In genomic region chr15:77841361-77842046, GRCm38 (mm10) we compare ENCODE assay signal across 7 mouse cellular contexts. TPM values are rescaled to one million over a fixed set of nuclear protein-coding genes. Genes with fewer than 3 reads are reported as not detected.
DNase-seq lines count a peak whose midpoint lies in the region; ATAC-seq and TF ChIP-seq lines count a peak whose summit lies in the region.

No protein-coding gene starts in this region.

- H3K9me3 ChIP-seq in MEL (replicated peaks; ENCODE audit: insufficient read depth, low read length), result no peaks in the 10 kb centered on the region
- H3K9me3 ChIP-seq in forebrain, embryonic 15.5 days, result no peaks in the 10 kb centered on the region
- no peaks in the 10 kb centered on the region for H3K9me3 ChIP-seq in lung, embryonic 16.5 days (ENCODE audit: control insufficient read depth, low read length)

- ATAC-seq in forebrain, embryonic 15.5 days (replicated peaks), result peak; percentile 66
- peak; percentile 3 for ATAC-seq in lung, embryonic 16.5 days (ENCODE audit: low read depth)

- TF ChIP-seq RAD21 in MEL (IDR thresholded peaks at IDR 0.05; ENCODE audit: low read depth, low read length), result no peak

- H3K4me1 ChIP-seq in MEL (ENCODE audit: control insufficient read depth in 1 of 2, insufficient read depth in 2 of 2, low read length in 2 of 2), result peaks cover 5 to 38% of the 10 kb centered on the region in 2 experiments; a peak in 3 of 4 replicates
- H3K4me1 ChIP-seq in brown adipose tissue, adult 24 weeks (ENCODE audit: control insufficient read depth, insufficient read depth, insufficient read length, low read length), result peaks cover 23% of the 10 kb centered on the region
- peaks cover 39% of the 10 kb centered on the region for H3K4me1 ChIP-seq in forebrain, embryonic 15.5 days
- peaks cover 46% of the 10 kb centered on the region for H3K4me1 ChIP-seq in lung, embryonic 16.5 days (replicated peaks; ENCODE audit: control insufficient read depth, insufficient read depth, low read length)

- H3K79me2 ChIP-seq in MEL (ENCODE audit: control insufficient read depth, insufficient read depth, low read length, poor library complexity), result peaks cover 50% of the 10 kb centered on the region

- H3K4me2 ChIP-seq in forebrain, embryonic 15.5 days (replicated peaks), result peak overlapping the region; percentile 96
- H3K4me2 ChIP-seq in lung, embryonic 16.5 days (ENCODE audit: low read depth, low read length), result peak overlapping the region; percentile 93

- peak overlapping the region; percentile 85 to 87 for H3K4me3 ChIP-seq in MEL (ENCODE audit: control insufficient read depth in 1 of 2, insufficient read depth in 1 of 2, low read depth in 2 of 2, low read length in 2 of 2)
- peak overlapping the region; percentile 99 for H3K4me3 ChIP-seq in brown adipose tissue, adult 24 weeks (ENCODE audit: insufficient read depth, low read depth, low read length)
- peak overlapping the region; percentile 60 for H3K4me3 ChIP-seq in forebrain, embryonic 15.5 days
- peak overlapping the region; percentile 98 for H3K4me3 ChIP-seq in lung, embryonic 16.5 days (ENCODE audit: low read length)

- intact Hi-C loops in heart, postnatal 25 days (cut with DNase I), result loop anchor here (2.0 to 5.0 kb wide), 3 partner anchors 19 to 76 kb away; no protein-coding TSS in a partner anchor

- TF ChIP-seq EP300 in MEL (IDR thresholded peaks at IDR 0.05; ENCODE audit: low read depth in 1 of 2, low read length in 2 of 2), result no peak

- under 1% methylated on average over 79 of the region's 80 CpGs for WGBS in forebrain, embryonic 15.5 days
- under 1% methylated on average over 79 of the region's 80 CpGs for WGBS in lung, embryonic 16.5 days

- DNase-seq in MEL (ENCODE audit: low read depth, low spot score), result peak; percentile 81
- DNase-seq in heart, postnatal 25 days (ENCODE audit: low spot score), result peak; percentile 63
- peak; percentile 69 for DNase-seq in layer of hippocampus, adult 9-11 months
- peak; percentile 70 for DNase-seq in ovary, postnatal 36 days (ENCODE audit: low spot score)

- peak in 1 of 2 experiments; percentile 27; a peak in 1 of 4 replicates for TF ChIP-seq POLR2A in MEL (IDR thresholded peaks at IDR 0.05; ENCODE audit: control insufficient read depth in 1 of 2, insufficient read depth in 1 of 2, low read depth in 1 of 2, low read length in 2 of 2, poor library complexity in 1 of 2)

- no peak for TF ChIP-seq CTCF in MEL (IDR thresholded peaks at IDR 0.05 in 2 of 3, conservative IDR thresholded peaks at IDR 0.05 in 1 of 3; ENCODE audit: control insufficient read depth in 1 of 3, insufficient read depth in 1 of 3, low read depth in 2 of 3, low read length in 3 of 3, poor library complexity in 1 of 3, severe bottlenecking in 1 of 3)

- peaks cover 0 to 37% of the 10 kb centered on the region in 2 experiments; a peak in 2 of 4 replicates for H3K36me3 ChIP-seq in MEL (ENCODE audit: control insufficient read depth in 1 of 2, insufficient read depth in 2 of 2, low read length in 2 of 2)
- H3K36me3 ChIP-seq in forebrain, embryonic 15.5 days, result no peaks in the 10 kb centered on the region
- H3K36me3 ChIP-seq in lung, embryonic 16.5 days (ENCODE audit: control insufficient read depth, insufficient read depth, low read length), result no peaks in the 10 kb centered on the region

- no peaks in the 10 kb centered on the region for H3K27me3 ChIP-seq in MEL (ENCODE audit: control insufficient read depth in 1 of 2, insufficient read depth in 2 of 2, low read length in 2 of 2)
- no peaks in the 10 kb centered on the region for H3K27me3 ChIP-seq in forebrain, embryonic 15.5 days
- H3K27me3 ChIP-seq in lung, embryonic 16.5 days (ENCODE audit: control insufficient read depth, insufficient read depth, low read depth, low read length), result no peaks in the 10 kb centered on the region

- peak overlapping the region; percentile 76 for H3K27ac ChIP-seq in MEL (ENCODE audit: control insufficient read depth, low read depth, low read length)
- H3K27ac ChIP-seq in brown adipose tissue, adult 24 weeks (replicated peaks; ENCODE audit: low read depth, low read length), result peak overlapping the region; percentile 98
- peak overlapping the region; percentile 80 for H3K27ac ChIP-seq in forebrain, embryonic 15.5 days (replicated peaks)
- peak overlapping the region; percentile 97 for H3K27ac ChIP-seq in lung, embryonic 16.5 days (ENCODE audit: low read length)

- H3K9ac ChIP-seq in MEL (ENCODE audit: control insufficient read depth, low read depth, low read length, poor library complexity, severe bottlenecking), result peak overlapping the region; percentile 90
- peak overlapping the region; percentile 70 for H3K9ac ChIP-seq in forebrain, embryonic 15.5 days (replicated peaks)
- H3K9ac ChIP-seq in lung, embryonic 16.5 days (ENCODE audit: low read length), result peak overlapping the region; percentile 98

TF ChIP-seq in MEL, 35 proteins besides CTCF, POLR2A, EP300 and RAD21:
- no peak for TF ChIP-seq MAZ (IDR thresholded peaks at IDR 0.05; ENCODE audit: low read depth, low read length)
- 0 out of 2 replicates have a peak, but pooled peaks have one; percentile 38 for TF ChIP-seq NRF1 (IDR thresholded peaks at IDR 0.05; ENCODE audit: insufficient read depth, low read depth, low read length, poor library complexity, severe bottlenecking)
- TF ChIP-seq MAFK (IDR thresholded peaks at IDR 0.05; ENCODE audit: borderline replicate concordance, low read depth, low read length), result no peak
- 0 out of 2 replicates have a peak, but pooled peaks have one; percentile 10 for TF ChIP-seq MYC (IDR thresholded peaks at IDR 0.05; ENCODE audit: low read depth, low read length)
- TF ChIP-seq TBP (IDR thresholded peaks at IDR 0.05; ENCODE audit: low read depth, low read length), result no peak
- peak; percentile 47 for TF ChIP-seq SIN3A (IDR thresholded peaks at IDR 0.05; ENCODE audit: low read length)
- no peak for TF ChIP-seq MXI1 (IDR thresholded peaks at IDR 0.05; ENCODE audit: low read depth, low read length)
- TF ChIP-seq GABPA (IDR thresholded peaks at IDR 0.05; ENCODE audit: low read depth, low read length), result no peak
- TF ChIP-seq ZKSCAN1 (IDR thresholded peaks at IDR 0.05; ENCODE audit: low read depth, low read length), result no peak
- no peak for TF ChIP-seq BHLHE40 (IDR thresholded peaks at IDR 0.05; ENCODE audit: borderline replicate concordance, low read depth, low read length)
- TF ChIP-seq NELFE (IDR thresholded peaks at IDR 0.05; ENCODE audit: low read depth, low read length), result no peak
- TF ChIP-seq E2F4 (IDR thresholded peaks at IDR 0.05; ENCODE audit: borderline replicate concordance, low read depth, low read length), result no peak
- peak; percentile 25; the same call in 1 of the 2 replicates for TF ChIP-seq ETS1 (IDR thresholded peaks at IDR 0.05; ENCODE audit: low read depth, low read length)
- TF ChIP-seq ELF1 (IDR thresholded peaks at IDR 0.05; ENCODE audit: low read depth, low read length), result peak; percentile 33; the same call in 1 of the 2 replicates
- TF ChIP-seq UBTF (IDR thresholded peaks at IDR 0.05; ENCODE audit: borderline replicate concordance, insufficient read depth, low read depth, low read length), result 0 out of 2 replicates have a peak, but pooled peaks have one; percentile 13
- TF ChIP-seq TCF12 (IDR thresholded peaks at IDR 0.05; ENCODE audit: low read depth, low read length), result no peak
- TF ChIP-seq KAT2A (conservative IDR thresholded peaks at IDR 0.05; ENCODE audit: low read depth, low read length), result no peak
- no peak for TF ChIP-seq MYB (IDR thresholded peaks at IDR 0.05; ENCODE audit: low read depth, low read length)
- no peak; the same call in 1 of the 2 replicates for TF ChIP-seq ZMIZ1 (IDR thresholded peaks at IDR 0.05; ENCODE audit: low read depth, low read length)
- no peak for TF ChIP-seq CHD2 (IDR thresholded peaks at IDR 0.05; ENCODE audit: low read length)
- TF ChIP-seq GATA1 (IDR thresholded peaks at IDR 0.05; ENCODE audit: low read depth, low read length), result no peak
- TF ChIP-seq MAX (IDR thresholded peaks at IDR 0.05; ENCODE audit: low read length), result no peak
- no peak for TF ChIP-seq HCFC1 (IDR thresholded peaks at IDR 0.05; ENCODE audit: low read depth, low read length)
- TF ChIP-seq ZNF384 (IDR thresholded peaks at IDR 0.05; ENCODE audit: low read depth, low read length), result no peak

RNA-seq across cellular contexts. Expression of gene Myh9, which starts 0.5 kb away (rescaled TPM):
- total RNA-seq in MEL (2012; rRNA removed), result 59.3 and 65.1 TPM in 2 replicates
- 100 to 1,000 TPM; 158 to 176 TPM for polyA plus RNA-seq in MEL (2012; ENCODE audit: insufficient read depth in 1 of 2, insufficient read length in 2 of 2, low read depth in 1 of 2, low replicate concordance in 2 of 2, missing spikeins in 1 of 2)
- polyA plus RNA-seq in brown adipose tissue, adult 24 weeks (2012; ENCODE audit: insufficient read depth, insufficient read length, missing spikeins), result 36.0 and 59.3 TPM in 2 replicates
- polyA plus RNA-seq in forebrain, embryonic 15.5 days (2015; fragmentation: Nextera tagmentation; extraction: Ambion mirVana), result 12.3 and 12.4 TPM in 2 replicates
- total RNA-seq in heart, postnatal 25 days (2021), result 100 to 1,000 TPM; 122 to 124 TPM
- polyA plus RNA-seq in lung, embryonic 16.5 days (2015; fragmentation: Nextera tagmentation; extraction: Ambion mirVana), result 71.7 and 77.6 TPM in 2 replicates

Comparison
In these comparisons a context has a peak if more than half of its experiments do, and no peak if none do; other contexts are left out.
1. Peak in every context shown above with its lines: DNase-seq, ATAC-seq, H3K4me3 ChIP-seq and H3K27ac ChIP-seq.